Mouse (Mus musculus): Measurements from ENCODE around the gene Plb1. TPM values are rescaled to one million over a fixed set of nuclear protein-coding genes. Genes with fewer than 3 reads are reported as not detected.

Gene Plb1
- total and polyA plus RNA-seq, 3 experiments = 0.51 to 2.3 (median 0.66) TPM

GRCm38 (mm10) chr5:32310802-32311201, 78.3 kb downstream of the Plb1 start:
- dilution Hi-C loops (cut with MboI; ENCODE audit: extremely low pct_ligation_motif_present, extremely low pct_unique_long_range_greater_than_20kb, low sequenced_read_pairs) (no loop called here), in situ Hi-C loops (cut with MboI; ENCODE audit: low pct_ligation_motif_present, low pct_unique_long_range_greater_than_20kb, low sequenced_read_pairs) (no loop called here)
- TF ChIP-seq MXI1 (IDR thresholded peaks at IDR 0.05; ENCODE audit: low read depth, low read length) (no peak), NRF1 (IDR thresholded peaks at IDR 0.05; ENCODE audit: low read depth, low read length) (no peak), POLR2AphosphoS2 (IDR thresholded peaks at IDR 0.05; ENCODE audit: low read depth, low read length) (no peak), SIN3A (IDR thresholded peaks at IDR 0.05; ENCODE audit: low read length) (no peak), ZKSCAN1 (IDR thresholded peaks at IDR 0.05; ENCODE audit: borderline replicate concordance, low read depth, low read length) (no peak), CHD1 (IDR thresholded peaks at IDR 0.05; ENCODE audit: low read depth, low read length) (no peak), ZNF384 (IDR thresholded peaks at IDR 0.05; ENCODE audit: low read depth, low read length) (no peak), MAX (IDR thresholded peaks at IDR 0.05; ENCODE audit: low read length) (no peak), MYC (IDR thresholded peaks at IDR 0.05; ENCODE audit: low read depth, low read length) (no peak), E2F4 (IDR thresholded peaks at IDR 0.05; ENCODE audit: insufficient replicate concordance, low read depth, low read length) (no peak), PAX5 (IDR thresholded peaks at IDR 0.05; ENCODE audit: low read length) (no peak), CTCF (conservative IDR thresholded peaks at IDR 0.05 in 1 of 2, IDR thresholded peaks at IDR 0.05 in 1 of 2; ENCODE audit: low read depth in 2 of 2, low read length in 2 of 2) (no peak), ZC3H11A (IDR thresholded peaks at IDR 0.05; ENCODE audit: low read depth, low read length) (no peak), KAT2A (IDR thresholded peaks at IDR 0.05; ENCODE audit: insufficient replicate concordance, low read length) (no peak), HCFC1 (IDR thresholded peaks at IDR 0.05; ENCODE audit: low read depth, low read length) (no peak)
- DNase-seq (ENCODE audit: extremely low read depth) = no peak
- Histone ChIP-seq H3K27ac (ENCODE audit: insufficient read depth, low read depth) (no peak overlapping the region), H3K36me3 (replicated peaks in 1 of 2; ENCODE audit: control insufficient read depth in 1 of 2, insufficient read depth in 1 of 2, low read length in 1 of 2) (no peaks in the 10 kb centered on the region), H3K27me3 (replicated peaks) (no peaks in the 10 kb centered on the region), H3K4me2 (ENCODE audit: insufficient read depth, low read depth, poor library complexity, severe bottlenecking) (no peak overlapping the region), H3K4me1 (ENCODE audit: control insufficient read depth in 1 of 2, insufficient read depth in 2 of 2) (peaks cover 0 to 27% of the 10 kb centered on the region in 2 experiments; a peak in 2 of 4 replicates), H3K4me3 (replicated peaks in 1 of 3; ENCODE audit: low read depth in 2 of 3, low read length in 2 of 3, poor library complexity in 1 of 3) (no peak overlapping the region), H3K79me2 (replicated peaks; ENCODE audit: control insufficient read depth, extremely low read depth, insufficient read depth, poor library complexity, severe bottlenecking) (no peaks in the 10 kb centered on the region), H3K9ac (ENCODE audit: insufficient read depth, low read depth) (no peak overlapping the region), H3K9me3 (replicated peaks; ENCODE audit: low read length) (no peaks in the 10 kb centered on the region)

GRCm38 (mm10) chr5:32311589-32312166, 79.2 kb downstream of the Plb1 start:
- no peak for DNase-seq (ENCODE audit: extremely low read depth)
- H3K36me3 ChIP-seq (replicated peaks in 1 of 2; ENCODE audit: control insufficient read depth in 1 of 2, insufficient read depth in 1 of 2, low read length in 1 of 2) = no peaks in the 10 kb centered on the region
- H3K27ac ChIP-seq (ENCODE audit: insufficient read depth, low read depth) = no peak overlapping the region
- in situ Hi-C loops (cut with MboI; ENCODE audit: low pct_ligation_motif_present, low pct_unique_long_range_greater_than_20kb, low sequenced_read_pairs) (no loop called here), dilution Hi-C loops (cut with MboI; ENCODE audit: extremely low pct_ligation_motif_present, extremely low pct_unique_long_range_greater_than_20kb, low sequenced_read_pairs) (no loop called here)
- no peaks in the 10 kb centered on the region for H3K79me2 ChIP-seq (replicated peaks; ENCODE audit: control insufficient read depth, extremely low read depth, insufficient read depth, poor library complexity, severe bottlenecking)
- no peaks in the 10 kb centered on the region for H3K9me3 ChIP-seq (replicated peaks; ENCODE audit: low read length)
- H3K4me2 ChIP-seq (ENCODE audit: insufficient read depth, low read depth, poor library complexity, severe bottlenecking) = no peak overlapping the region
- no peaks in the 10 kb centered on the region for H3K27me3 ChIP-seq (replicated peaks)
- peaks cover 0 to 27% of the 10 kb centered on the region in 2 experiments; a peak in 2 of 4 replicates for H3K4me1 ChIP-seq (ENCODE audit: control insufficient read depth in 1 of 2, insufficient read depth in 2 of 2)
- H3K4me3 ChIP-seq (replicated peaks in 1 of 3; ENCODE audit: low read depth in 2 of 3, low read length in 2 of 3, poor library complexity in 1 of 3) = no peak overlapping the region
- no peak for TF ChIP-seq CHD2 (IDR thresholded peaks at IDR 0.05; ENCODE audit: low read length)
- no peak overlapping the region for H3K9ac ChIP-seq (ENCODE audit: insufficient read depth, low read depth)
